Mouse (Mus musculus): ENCODE data around the gene Tmppe. TPM values are rescaled to one million over a fixed set of nuclear protein-coding genes. Genes with fewer than 3 reads are reported as not detected.

The Tmppe gene
- polyA plus RNA-seq, 1 experiment from 2014 or later, result 7.7 TPM

DNA sequence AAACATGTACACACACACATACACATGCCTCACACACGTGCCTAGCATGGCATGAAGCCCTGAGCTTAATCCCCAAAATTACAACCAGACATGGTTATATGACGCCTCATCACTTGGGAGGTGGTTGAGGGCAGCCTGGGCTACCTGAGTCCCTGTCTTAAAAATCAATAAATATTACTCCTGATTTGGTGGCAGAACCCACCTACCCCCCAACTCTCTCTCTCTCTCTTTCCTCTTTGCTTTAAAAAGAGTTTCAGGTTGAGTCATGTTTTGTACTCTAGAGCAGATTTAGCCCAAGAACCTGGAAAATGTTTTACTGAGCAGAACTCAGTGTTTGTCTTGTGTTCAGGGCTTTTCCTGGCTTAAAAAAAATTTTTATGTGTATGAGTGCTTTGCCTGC is 54.5 kb downstream of the Tmppe start:
- Histone ChIP-seq H3K36me3 (peaks cover 30% of the 10 kb centered on the region), H3K27ac (no peak overlapping the region), H3K9me3 (no peaks in the 10 kb centered on the region), H3K27me3 (no peaks in the 10 kb centered on the region), H3K9ac (no peak overlapping the region), H3K4me2 (no peak overlapping the region), H3K4me3 (no peak overlapping the region), H3K4me1 (replicated peaks) (no peaks in the 10 kb centered on the region)
- ATAC-seq (ENCODE audit: low FRiP score), result no peak
- WGBS, result 92% methylated on average over 2 of the region's 2 CpGs

Other genes with a start within 250 kb of the Tmppe start
- gene Bcl2a1c, start 71.0 kb upstream of the Tmppe start, polyA plus RNA-seq (2015; fragmentation: Nextera tagmentation; extraction: Ambion mirVana), result not detected in 2 replicates
- gene Crtap, start 10.4 kb upstream of the Tmppe start, polyA plus RNA-seq (2015; fragmentation: Nextera tagmentation; extraction: Ambion mirVana), result 27.4 and 32.6 TPM in 2 replicates
- gene Glb1, start within 50 bp of the Tmppe start, polyA plus RNA-seq (2015; fragmentation: Nextera tagmentation; extraction: Ambion mirVana), result 27.0 and 29.1 TPM in 2 replicates
- not detected in 2 replicates for gene Ccr4, start 103.8 kb downstream of the Tmppe start, polyA plus RNA-seq (2015; fragmentation: Nextera tagmentation; extraction: Ambion mirVana)
- 0.32 and 0.35 TPM in 2 replicates for gene C130032M10Rik, start 114.6 kb downstream of the Tmppe start, polyA plus RNA-seq (2015; fragmentation: Nextera tagmentation; extraction: Ambion mirVana)
- 0.50 and 0.53 TPM in 2 replicates for gene Trim71, start 163.3 kb downstream of the Tmppe start, polyA plus RNA-seq (2015; fragmentation: Nextera tagmentation; extraction: Ambion mirVana)
- gene Cnot10, start 239.1 kb downstream of the Tmppe start, polyA plus RNA-seq (2015; fragmentation: Nextera tagmentation; extraction: Ambion mirVana), result 54.7 and 59.0 TPM in 2 replicates